Mouse (Mus musculus): ENCODE measurements at regions not wholly inside any gene's neighbourhood (a gene's known extent, or its start where the extent isn't known, plus 50 kb on each side); places are given as distances from the start of the nearest gene placed in this dataset.

- DNase-seq (ENCODE audit: low spot score) = peak; percentile 90
Observed at GRCm38 (mm10) chr3:120217710-120218109, 433.4 kb upstream of the Ptbp2 start.

GRCm38 (mm10) chr3:120214616-120215250, 430.5 kb upstream of the Ptbp2 start:
- peak; percentile 51 for DNase-seq (ENCODE audit: low spot score)

- no peak for DNase-seq (ENCODE audit: low spot score)
Observed at GRCm38 (mm10) chr3:120199403-120199802, 415.1 kb upstream of the Ptbp2 start.

GRCm38 (mm10) chr3:120194501-120194900, 410.2 kb upstream of the Ptbp2 start:
- DNase-seq (ENCODE audit: low spot score) = no peak

- peak; percentile 87 for DNase-seq (ENCODE audit: low spot score)
Observed at GRCm38 (mm10) chr3:120192439-120193326, 408.4 kb upstream of the Ptbp2 start.

GRCm38 (mm10) chr3:120189606-120190005, 405.3 kb upstream of the Ptbp2 start:
- DNase-seq (ENCODE audit: low spot score) = no peak

GRCm38 (mm10) chr3:120180931-120181610, 396.8 kb upstream of the Ptbp2 start:
- DNase-seq (ENCODE audit: low spot score) = peak; percentile 64

- no peak for DNase-seq (ENCODE audit: low spot score)
Observed at GRCm38 (mm10) chr3:120175632-120176031, 391.4 kb upstream of the Ptbp2 start.

Data from retina, embryonic 14.5 days (tissue).